Mouse (Mus musculus) ovary, adult 18-20 months (tissue): ENCODE results near the gene Ppp2r5e.

Source experiments
- DNase-seq: peaks from one replicate; pipeline ENCODE4 v3.0.0; 2022; ENCODE audit warnings: low spot score, mixed read lengths

Ppp2r5e gene

GRCm38 (mm10) chr12:75429685-75430396 is 166.2 kb downstream of the Ppp2r5e start:
- no peak for DNase-seq

DNA sequence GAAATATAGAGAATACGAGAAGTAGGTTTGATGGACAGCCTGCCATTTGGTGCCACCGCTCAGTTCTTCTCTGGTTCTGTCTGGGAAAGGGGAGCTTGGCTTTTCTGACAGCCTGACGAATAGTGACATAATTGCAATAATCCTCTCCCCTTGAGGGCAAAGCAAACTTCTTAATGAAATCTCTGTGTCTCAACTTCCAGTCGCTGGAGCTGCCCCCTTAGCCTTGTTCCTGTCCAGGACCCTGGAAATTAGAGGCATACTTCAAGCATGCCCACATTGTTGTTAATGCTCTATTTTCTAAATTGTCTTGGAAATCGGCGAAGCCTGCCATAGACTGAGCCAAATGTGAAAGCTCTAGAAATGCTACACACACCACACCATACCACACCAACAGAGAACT is 167.3 kb downstream of the Ppp2r5e start:
- no peak for DNase-seq

- DNase-seq, result no peak
These were observed 170.2 kb downstream of the Ppp2r5e start for GRCm38 (mm10) chr12:75425882-75426281.

DNA sequence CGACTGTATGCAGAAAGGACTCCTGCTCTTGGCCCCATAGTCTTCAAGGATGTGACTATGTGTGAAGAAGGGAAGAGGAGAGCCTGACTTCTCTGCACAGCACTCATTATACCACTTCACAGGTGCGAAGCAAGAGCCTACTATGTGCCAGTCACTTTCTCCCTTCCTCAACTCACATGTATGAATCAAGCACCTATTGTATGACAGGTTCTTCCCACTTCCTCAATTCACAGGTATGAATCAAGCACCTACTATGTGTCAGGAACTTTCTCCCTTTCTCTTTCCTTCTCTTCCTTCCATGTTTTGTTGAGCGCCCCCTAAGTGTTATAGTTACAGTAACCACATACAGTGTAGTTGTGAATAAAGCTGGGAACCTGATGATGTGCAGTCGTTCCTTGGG is 171.2 kb downstream of the Ppp2r5e start:
- DNase-seq, result no peak

- no peak for DNase-seq
These were observed 171.7 kb downstream of the Ppp2r5e start for GRCm38 (mm10) chr12:75424359-75424758.

DNA sequence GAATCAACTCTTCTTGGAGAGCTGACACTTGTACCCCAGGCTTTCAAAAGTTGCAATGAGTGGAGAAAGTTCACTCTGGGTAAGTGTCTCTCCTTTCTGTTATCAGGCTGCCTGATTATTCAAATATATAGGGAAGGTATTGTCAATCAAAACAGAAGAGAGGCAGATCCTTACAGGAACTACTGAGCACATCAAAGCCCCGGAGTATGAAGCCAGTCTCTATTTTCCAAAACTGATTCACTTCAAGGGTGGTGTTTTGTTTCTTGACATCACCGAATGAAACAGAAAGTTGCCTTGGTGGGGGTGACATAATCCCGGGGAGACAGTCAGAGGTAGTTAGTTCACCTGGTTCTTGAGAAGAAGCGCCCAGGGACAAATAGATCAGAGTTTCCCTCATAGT is 179.4 kb downstream of the Ppp2r5e start, which contains the start of gene Gphb5:
TSS of gene Gphb5 (minus strand) at position 101 of the 400 bp plus-strand sequence.
- no peak for DNase-seq

GRCm38 (mm10) chr12:75414991-75415390 is 181.1 kb downstream of the Ppp2r5e start:
- DNase-seq, result no peak

- no peak for DNase-seq
These were observed 183.1 kb downstream of the Ppp2r5e start for GRCm38 (mm10) chr12:75412964-75413363.
